Mouse (Mus musculus) bone marrow, adult 2 months (tissue): ENCODE data around the gene Hist1h2ad.
"Not testable (repeated sequence)": the region's sequence is repeated elsewhere in the genome, so short reads cannot be mapped to it uniquely, and the experiment has no call there.

Experiments used
- CTCF ChIP-seq: fragments of 200-500 bp; IDR thresholded peaks from 2 replicates; pipeline ENCODE4 v1.5.1; 2011; ENCODE audit warnings: low read length, control low read depth; ENCODE audit not compliant: control insufficient read depth, insufficient read depth
- POLR2A ChIP-seq: fragments of 200-500 bp; IDR thresholded peaks from 2 replicates; pipeline ENCODE4 v1.6.1; 2011; ENCODE audit warnings: low read depth, mild to moderate bottlenecking, control low read depth, low read length, borderline replicate concordance; ENCODE audit not compliant: control insufficient read depth

DNA sequence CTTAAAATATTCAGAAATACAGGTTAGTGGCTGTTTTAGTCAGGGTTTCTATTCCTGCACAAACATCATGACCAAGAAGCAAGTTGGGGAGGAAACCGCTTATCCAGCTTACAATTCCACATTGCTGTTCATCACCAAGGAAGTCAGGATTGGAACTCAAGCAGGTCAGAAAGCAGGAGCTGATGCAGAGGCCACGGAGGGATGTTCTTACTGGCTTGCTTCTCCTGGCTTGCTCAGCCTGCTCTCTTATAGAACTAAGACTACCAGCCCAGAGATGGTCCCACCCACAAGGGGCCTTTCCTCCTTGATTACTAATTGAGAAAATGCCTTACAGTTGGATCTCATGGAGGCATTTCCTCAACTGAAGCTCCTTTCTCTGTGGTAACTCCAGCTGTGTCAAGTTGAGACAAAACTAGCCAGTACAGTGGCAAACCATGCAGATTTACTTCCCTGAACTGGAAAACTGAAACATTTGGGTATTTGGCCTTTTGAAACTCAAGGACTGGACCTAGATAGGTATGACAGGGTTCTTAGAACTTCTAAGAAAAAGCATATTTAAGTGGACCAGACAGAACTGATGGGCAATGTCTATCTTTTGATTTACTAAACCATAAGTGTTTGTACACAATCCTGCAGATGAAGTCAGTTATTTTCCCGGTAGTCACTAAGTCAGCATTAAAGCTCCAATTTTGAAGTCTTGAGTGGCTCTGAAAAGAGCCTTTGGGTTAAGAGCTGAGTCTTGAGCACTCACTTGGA lies 31.8 kb upstream of the Hist1h2ad start:
- not testable (repeated sequence) for TF ChIP-seq POLR2A, CTCF
